Mouse (Mus musculus): ENCODE measurements around the gene Esrrb.
A peak's percentile ranks its signal among the peaks of the same experiment; 100 is the strongest.

Gene Esrrb

GRCm38 (mm10) chr12:86360696-86361631 lies at the start of gene Esrrb:
TSS of gene Esrrb (plus strand) at chr12:86361117.
- DNase-seq (ENCODE audit: low spot score) = no peak

GRCm38 (mm10) chr12:86320629-86321028 lies 40.3 kb upstream of the Esrrb start:
- no peak for DNase-seq (ENCODE audit: low spot score)

DNA sequence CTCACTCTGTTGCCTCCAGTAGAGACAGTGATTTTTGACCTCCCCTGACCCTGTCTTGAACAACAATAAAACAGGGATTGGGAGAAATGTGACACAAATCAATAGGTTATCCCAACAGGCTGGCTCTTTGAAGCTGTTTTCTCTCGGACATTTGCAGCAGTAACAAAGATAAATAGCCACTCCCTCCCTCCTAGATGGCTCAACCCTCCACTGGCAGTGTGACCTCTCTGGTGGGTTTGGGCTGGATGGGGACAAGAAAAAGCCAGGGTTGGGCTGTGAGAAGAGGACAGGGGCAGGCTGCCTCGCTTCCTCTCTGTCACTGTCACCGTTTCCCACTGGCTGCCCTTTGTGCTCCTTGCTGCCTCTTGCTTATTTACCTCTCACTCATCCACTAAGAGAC lies 36.6 kb upstream of the Esrrb start:
- DNase-seq (ENCODE audit: low spot score) = no peak

DNA sequence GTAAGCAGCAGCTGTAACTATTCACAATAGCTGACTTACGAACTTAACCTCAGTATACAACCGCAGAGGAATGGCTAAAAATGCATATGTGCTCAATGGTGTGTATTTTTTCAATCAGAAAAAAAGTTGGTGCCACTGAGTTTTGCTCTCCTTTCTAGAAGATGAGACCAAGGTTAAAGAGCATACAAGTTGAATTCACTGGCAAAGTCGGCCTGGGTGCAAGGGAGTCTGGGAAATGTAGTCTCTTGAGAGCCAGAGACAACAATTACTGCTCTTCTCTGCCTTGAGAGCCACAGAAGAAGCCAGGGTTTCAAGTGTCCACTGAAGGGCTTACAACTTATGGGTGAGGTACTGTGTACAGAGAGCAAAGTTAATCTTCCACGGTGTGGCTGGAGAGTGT lies 31.1 kb upstream of the Esrrb start:
- DNase-seq (ENCODE audit: low spot score) = no peak

DNA sequence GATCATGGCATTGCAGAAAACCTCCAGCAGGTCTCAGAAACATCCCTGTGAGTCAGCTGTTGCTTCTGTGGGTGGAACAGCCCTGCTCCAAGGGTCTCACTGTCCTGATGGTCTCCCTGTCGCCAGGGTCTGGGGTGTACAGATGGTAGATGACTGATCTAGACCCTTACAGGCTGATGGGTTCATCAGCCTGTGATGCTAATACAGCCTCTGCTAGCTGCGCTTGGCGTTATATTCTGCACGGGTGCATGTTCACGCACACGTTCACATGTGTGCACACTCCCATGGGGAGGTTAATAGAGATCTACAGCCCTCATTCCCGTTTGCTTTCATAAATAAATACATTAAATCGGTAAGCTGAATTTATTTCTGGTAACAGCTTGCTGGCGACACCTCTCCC lies 30.2 kb upstream of the Esrrb start:
- DNase-seq (ENCODE audit: low spot score) = no peak

GRCm38 (mm10) chr12:86331248-86331647 lies 29.7 kb upstream of the Esrrb start:
- no peak for DNase-seq (ENCODE audit: low spot score)

GRCm38 (mm10) chr12:86336209-86336608 lies 24.7 kb upstream of the Esrrb start:
- no peak for DNase-seq (ENCODE audit: low spot score)

GRCm38 (mm10) chr12:86336887-86337286 lies 24.0 kb upstream of the Esrrb start:
- DNase-seq (ENCODE audit: low spot score) = no peak

GRCm38 (mm10) chr12:86349477-86349876 lies 11.4 kb upstream of the Esrrb start:
- DNase-seq (ENCODE audit: low spot score) = no peak

- DNase-seq (ENCODE audit: low spot score) = no peak
Measured at GRCm38 (mm10) chr12:86359406-86359805, 1.5 kb upstream of the Esrrb start.

DNA sequence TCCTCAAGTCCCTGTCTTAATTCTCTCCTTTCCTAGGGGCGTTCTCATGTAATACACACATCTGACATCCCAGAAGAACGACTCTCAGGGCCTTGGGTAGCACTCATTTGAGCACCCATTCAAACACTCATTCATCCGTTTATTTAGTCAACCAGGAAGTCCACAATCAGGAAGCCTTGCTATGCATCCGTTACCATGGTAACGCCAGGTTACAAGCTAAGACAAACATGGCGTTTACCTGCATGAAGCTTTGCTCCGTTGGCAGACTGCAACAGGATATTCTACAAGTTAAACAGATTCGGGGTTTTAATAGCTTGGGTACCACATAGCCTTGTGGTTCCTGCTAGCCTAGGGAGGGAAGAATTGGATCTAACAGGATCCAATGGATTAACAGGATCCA lies 1.0 kb upstream of the Esrrb start:
- DNase-seq (ENCODE audit: low spot score) = no peak

DNA sequence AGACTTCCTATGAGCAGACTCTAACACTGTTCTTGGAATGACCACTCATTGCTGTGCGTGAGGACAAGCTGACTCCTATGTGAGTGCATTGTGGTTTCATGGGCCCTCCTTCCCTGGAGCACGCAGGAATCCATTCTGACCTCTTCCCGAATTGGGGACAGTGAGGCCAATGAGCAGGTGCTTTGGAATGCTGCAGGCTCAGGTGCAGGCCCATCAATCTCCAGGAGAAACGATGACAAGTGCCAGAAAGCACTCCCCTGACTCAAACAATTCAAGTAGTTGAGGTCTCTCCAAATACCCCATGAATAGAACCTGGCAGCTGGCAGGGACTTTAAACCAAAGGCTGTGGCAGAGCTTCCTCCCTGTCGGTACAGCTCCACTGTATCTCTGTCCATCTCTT lies 3.4 kb downstream of the Esrrb start:
- DNase-seq (ENCODE audit: low spot score) = no peak

DNA sequence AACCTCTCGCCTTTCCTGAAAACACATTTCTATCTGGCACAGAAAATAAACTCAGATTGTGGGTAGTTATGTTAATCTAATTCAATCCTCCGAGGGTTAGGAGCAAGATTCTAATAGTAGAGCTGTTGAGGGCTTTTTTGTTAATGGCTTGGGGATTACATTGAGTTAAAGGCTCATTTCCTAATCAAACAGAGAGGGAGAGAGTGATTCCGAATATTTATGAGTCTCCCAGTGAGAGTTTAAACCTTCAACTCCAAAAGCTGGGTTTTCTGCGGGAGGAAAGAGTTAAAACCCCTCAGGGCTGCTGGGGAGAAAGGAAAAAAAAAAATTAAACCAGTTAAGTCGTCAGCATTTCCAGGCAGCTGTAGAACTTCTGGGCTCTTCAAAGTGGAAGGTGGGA lies 3.8 kb downstream of the Esrrb start:
- DNase-seq (ENCODE audit: low spot score) = no peak

DNA sequence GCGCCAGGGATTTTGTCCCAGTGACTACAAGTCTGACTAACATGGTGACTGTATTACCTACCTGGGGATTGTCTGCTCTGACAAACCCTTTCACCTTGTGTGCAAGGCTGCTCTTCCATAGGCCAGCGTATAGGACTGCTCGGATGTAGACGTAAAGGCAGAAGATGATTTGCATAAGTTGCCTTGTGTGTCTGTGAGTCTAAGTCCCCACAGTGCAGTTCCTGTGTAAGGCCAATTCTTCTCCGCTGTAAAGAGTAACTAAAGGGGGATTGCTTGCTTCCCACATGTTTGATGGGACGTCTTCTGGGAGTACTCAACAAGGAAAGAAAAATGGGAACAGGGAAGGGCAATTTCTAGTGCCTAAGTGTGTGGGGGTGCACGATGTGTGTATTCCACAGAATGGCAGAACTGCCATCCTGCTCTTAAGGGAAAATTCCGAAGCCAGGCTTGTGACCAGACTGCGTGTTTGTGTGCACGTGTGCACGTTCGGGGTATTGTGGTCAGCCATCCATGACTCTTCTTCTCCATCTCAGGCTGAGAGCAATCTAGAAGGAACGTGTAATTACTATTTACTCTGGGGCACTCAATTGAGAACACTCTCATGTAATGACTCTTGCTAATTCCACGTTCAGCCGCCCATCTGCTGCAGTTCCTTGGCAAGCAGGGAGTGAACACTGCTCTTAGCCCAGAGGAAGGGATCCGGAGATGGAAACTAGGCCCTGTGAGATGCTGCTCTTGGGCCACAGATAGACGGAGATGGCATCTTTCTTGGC lies 9.9 kb downstream of the Esrrb start:
- DNase-seq (ENCODE audit: low spot score) = no peak

- DNase-seq (ENCODE audit: low spot score) = no peak
Measured at GRCm38 (mm10) chr12:86374286-86374685, 13.4 kb downstream of the Esrrb start.

DNA sequence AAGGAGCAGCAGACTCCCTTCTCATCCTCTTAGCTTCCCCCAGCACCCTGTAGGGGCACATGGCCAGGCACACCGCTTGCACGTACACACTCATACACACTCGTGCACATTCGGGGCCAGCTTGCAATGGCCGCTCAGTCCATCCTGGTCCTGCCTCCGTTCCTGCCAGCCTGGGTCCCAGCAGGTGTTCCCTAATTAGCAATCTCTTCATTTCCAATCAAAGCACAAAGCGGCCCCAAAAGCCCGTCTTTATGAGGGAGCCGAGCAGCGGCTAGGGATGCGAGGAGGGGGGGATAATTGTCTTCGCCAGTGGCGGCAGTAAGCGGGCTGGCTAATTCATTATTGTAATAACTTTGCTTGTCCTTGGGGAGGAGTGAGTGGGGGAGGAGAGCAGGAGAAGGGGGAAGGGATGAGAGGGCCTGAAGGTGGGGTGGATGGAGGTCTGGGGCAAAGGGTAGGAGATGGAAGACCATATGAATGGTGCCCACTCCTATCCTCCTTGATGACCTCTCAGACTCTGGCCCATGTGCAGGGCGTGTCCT lies 18.8 kb downstream of the Esrrb start:
- no peak for DNase-seq (ENCODE audit: low spot score)

DNA sequence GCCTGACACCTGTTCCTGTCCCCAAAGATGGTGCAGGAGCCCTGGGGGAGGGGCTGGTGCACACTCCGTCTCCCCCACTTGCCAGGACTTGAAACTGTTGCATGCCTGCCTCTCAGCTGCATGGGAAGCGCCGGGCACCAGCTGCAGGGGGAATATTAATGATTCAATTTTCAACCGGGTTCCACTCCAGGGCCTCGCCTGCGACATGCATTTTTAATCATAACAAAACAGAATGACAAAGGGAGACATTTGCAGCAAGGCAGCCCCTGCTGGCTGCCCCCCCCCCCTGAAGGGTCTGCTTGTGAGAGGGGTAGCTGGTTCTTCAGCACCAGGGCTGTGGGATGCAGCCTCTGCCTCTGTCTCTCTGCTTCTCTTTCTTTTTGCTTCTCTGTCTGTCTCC lies 22.9 kb downstream of the Esrrb start:
- no peak for DNase-seq (ENCODE audit: low spot score)

DNA sequence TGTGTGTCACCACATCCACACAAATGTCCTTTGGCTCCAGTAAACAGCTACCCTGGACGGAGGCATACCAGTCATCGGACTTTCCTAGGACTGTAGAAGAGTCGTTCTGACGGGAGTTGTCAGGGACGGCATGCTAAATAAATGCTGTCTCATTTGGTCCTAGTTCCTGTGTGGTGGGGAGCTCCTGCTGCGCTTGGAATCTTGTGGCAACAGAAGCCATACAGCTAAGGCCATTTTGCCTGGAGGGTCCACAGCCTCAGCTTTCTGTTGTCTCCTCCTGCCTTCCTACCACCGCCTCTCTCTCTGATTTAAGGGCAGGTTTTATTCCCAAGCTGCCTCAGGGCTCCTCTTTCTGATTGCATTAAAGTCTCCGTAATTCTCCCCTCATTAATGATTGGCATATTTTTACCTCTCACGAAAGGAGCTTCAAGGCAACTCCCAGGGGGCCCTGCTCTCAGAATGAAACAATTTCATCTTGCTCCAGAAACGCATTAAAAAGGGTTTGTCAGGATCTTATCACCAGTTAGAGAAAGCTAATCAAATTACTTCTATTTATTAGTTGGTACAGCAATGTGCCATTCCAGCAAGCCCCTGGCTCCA lies 26.9 kb downstream of the Esrrb start:
- DNase-seq (ENCODE audit: low spot score) = no peak

DNA sequence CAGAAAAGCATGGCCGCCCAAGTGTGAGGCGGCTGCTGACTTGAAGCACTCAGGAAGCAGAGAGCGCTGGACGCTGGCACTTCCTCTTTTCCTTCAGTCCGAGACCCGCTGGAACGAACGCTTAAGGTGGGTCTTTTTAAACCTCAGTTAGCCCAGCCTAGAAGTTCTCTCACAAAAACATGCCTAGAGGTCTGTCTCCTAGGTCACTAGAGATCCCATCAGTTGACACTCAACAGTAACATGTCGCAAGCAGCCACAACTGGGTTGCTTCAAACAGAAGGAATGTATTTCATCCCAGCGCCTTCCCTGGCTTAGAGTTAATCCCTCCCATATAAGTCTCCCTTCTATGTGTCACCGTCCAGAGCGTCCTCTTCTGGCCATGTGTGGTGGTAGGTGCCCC lies 33.9 kb downstream of the Esrrb start:
- no peak for DNase-seq (ENCODE audit: low spot score)

DNA sequence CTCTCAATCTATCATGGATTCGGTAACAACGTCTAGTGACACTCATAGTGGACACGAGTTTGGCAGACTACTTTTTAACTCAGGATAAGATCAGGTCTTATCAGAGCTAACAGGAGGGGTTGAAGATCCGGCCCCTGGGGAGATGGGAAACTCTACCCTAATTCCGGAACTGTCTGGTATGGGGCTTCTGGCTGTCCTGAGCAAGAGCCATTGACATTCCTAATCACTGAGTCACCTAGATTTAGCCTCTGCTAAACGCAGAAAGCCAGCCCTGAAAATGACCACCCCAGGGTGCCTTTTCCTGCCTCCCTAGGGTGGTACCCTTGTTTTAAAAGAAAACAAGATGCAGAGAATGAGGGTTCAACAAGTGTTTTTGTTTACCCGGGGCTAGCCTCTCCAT lies 34.4 kb downstream of the Esrrb start:
- DNase-seq (ENCODE audit: low spot score) = no peak

DNA sequence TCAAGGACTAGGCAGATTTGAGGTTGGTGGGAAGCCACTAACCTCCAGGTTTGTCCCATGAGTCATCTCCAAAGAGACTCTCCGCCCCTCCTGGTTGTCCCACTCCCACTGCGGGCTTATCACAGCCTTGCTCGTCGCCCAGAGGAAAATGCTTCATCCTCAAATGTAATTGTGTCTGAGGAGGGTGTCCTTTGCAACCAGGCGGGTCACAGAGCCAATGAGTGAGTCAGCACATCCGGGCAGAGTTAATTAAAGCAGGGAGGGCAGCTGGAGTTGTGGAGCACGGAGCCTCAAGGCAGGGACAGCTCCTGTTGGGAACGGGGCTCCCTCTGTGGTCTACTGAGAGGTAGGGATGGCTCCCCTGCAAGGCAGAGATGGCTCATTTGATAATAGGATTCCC lies 37.8 kb downstream of the Esrrb start:
- no peak for DNase-seq (ENCODE audit: low spot score)

DNA sequence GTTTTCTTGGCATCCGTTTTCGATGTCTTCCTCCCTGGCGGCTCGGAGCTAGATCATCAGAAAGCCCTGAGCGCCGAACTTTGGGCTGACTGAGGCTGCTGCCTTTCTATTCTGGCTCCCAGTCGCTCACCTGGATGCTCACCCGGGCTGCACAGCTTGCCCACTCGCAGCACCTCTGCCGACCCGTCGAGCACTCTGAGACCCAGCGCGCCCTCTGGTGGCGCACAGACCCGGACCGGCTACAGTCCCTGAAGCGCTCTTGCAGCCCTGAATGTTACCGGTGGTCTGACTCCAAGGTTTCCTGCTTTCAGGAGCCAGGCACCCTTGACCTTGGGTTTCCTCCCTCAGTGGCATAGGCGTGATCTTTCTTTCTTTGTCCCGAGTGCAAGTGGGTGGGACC lies 41.8 kb downstream of the Esrrb start:
- peak; percentile 20 for DNase-seq (ENCODE audit: low spot score)

GRCm38 (mm10) chr12:86421490-86421904 lies 60.6 kb downstream of the Esrrb start:
- DNase-seq (ENCODE audit: low spot score) = no peak
